Mouse (Mus musculus) brain, embryonic 14.5 days (tissue): ENCODE measurements around the gene Mepce.

Source experiments
- CTCF ChIP-seq: fragments of 200-500 bp; IDR thresholded peaks from 2 replicates; pipeline ENCODE4 v1.5.1; 2012; ENCODE audit warnings: inconsistent platforms, mild to moderate bottlenecking, moderate library complexity, borderline replicate concordance; ENCODE audit not compliant: insufficient read depth, insufficient read length; ENCODE audit errors: extremely low read depth
- POLR2A ChIP-seq: fragments of 200-500 bp; IDR thresholded peaks from 2 replicates; pipeline ENCODE4 v1.6.1; 2012; ENCODE audit warnings: mild to moderate bottlenecking, inconsistent platforms, borderline replicate concordance; ENCODE audit not compliant: poor library complexity, insufficient read depth, insufficient read length, severe bottlenecking; ENCODE audit errors: extremely low read depth

- no peak for TF ChIP-seq CTCF
- TF ChIP-seq POLR2A = no peak
Observed at GRCm38 (mm10) chr5:137817466-137818222, 30.2 kb upstream of the Mepce start.
